Mouse (Mus musculus) testis, adult 2 months (tissue): ENCODE measurements around the gene Sept12. TPM values are rescaled to one million over a fixed set of nuclear protein-coding genes. Genes with fewer than 3 reads are reported as not detected.
A peak's percentile ranks its signal among the peaks of the same experiment; 100 is the strongest.

Experiments used
- H3K27ac ChIP-seq: fragments of 200-500 bp; 2 replicates; pipeline ENCODE4 v1.5.1; 2012; ENCODE audit warnings: low read depth, low read length; ENCODE audit not compliant: control insufficient read depth, insufficient read depth
- H3K27me3 ChIP-seq: fragments of 200-500 bp; 2 replicates; pipeline ENCODE4 v1.6.1; 2012; ENCODE audit warnings: mild to moderate bottlenecking, low read length, moderate library complexity; ENCODE audit not compliant: control insufficient read depth, insufficient read depth
- H3K36me3 ChIP-seq: fragments of 200-500 bp; 2 replicates; pipeline ENCODE4 v1.6.1; 2012; ENCODE audit warnings: mild to moderate bottlenecking, low read length; ENCODE audit not compliant: control insufficient read depth, insufficient read depth
- H3K4me1 ChIP-seq: fragments of 200-500 bp; 2 replicates; pipeline ENCODE4 v1.6.1; 2012; ENCODE audit warnings: low read length; ENCODE audit not compliant: control insufficient read depth, insufficient read depth
- H3K4me3 ChIP-seq: fragments of 200-500 bp; 2 replicates; pipeline ENCODE4 v1.5.1; 2012; ENCODE audit warnings: low read depth, mild to moderate bottlenecking, low read length, moderate library complexity, mixed read lengths; ENCODE audit not compliant: control insufficient read depth
- CTCF ChIP-seq: fragments of 200-500 bp; IDR thresholded peaks from 2 replicates; pipeline ENCODE4 v1.5.1; 2012; ENCODE audit warnings: low read depth, mild to moderate bottlenecking, inconsistent platforms, low read length, moderate library complexity; ENCODE audit not compliant: control insufficient read depth, insufficient read depth, insufficient replicate concordance
- POLR2A ChIP-seq: fragments of 200-500 bp; IDR thresholded peaks from 2 replicates; pipeline ENCODE4 v1.6.1; 2012; ENCODE audit warnings: low read depth, mild to moderate bottlenecking, inconsistent platforms, low read length, moderate library complexity; ENCODE audit not compliant: control insufficient read depth
- polyA plus RNA-seq: library from polyadenylated mRNA; depleted of rRNA; stranded (reverse); fragments of >200 nt; gene quantifications from 2 replicates; pipeline ENCODE4 v1.2.3, GENCODE M21; 2012

Gene Sept12
- polyA plus RNA-seq, 1 experiment, result 558 TPM

GRCm38 (mm10) chr16:5013054-5013838, 15.6 kb upstream of the Sept12 start, which contains the start of gene Rogdi:
Rogdi (minus strand) TSS chr16:5013553.
- Histone ChIP-seq H3K27ac (peak within 1 kb of the TSS; percentile 82), H3K4me3 (peak within 1 kb of the TSS; percentile 98), H3K4me1 (peaks cover 5% of the 10 kb centered on the region), H3K36me3 (peaks cover 3% of the 10 kb centered on the region), H3K27me3 (no peaks in the 10 kb centered on the region)
- TF ChIP-seq CTCF (no peak), POLR2A (peak; percentile 80)

- Histone ChIP-seq H3K27ac (peak overlapping the region; percentile 82), H3K4me1 (peaks cover 13% of the 10 kb centered on the region), H3K27me3 (no peaks in the 10 kb centered on the region), H3K36me3 (peaks cover 3% of the 10 kb centered on the region), H3K4me3 (peak overlapping the region; percentile 98)
- no peak for TF ChIP-seq POLR2A
- TF ChIP-seq CTCF, result no peak
Measured at GRCm38 (mm10) chr16:5012036-5013005, 14.7 kb upstream of the Sept12 start.

GRCm38 (mm10) chr16:5011285-5011684, 13.6 kb upstream of the Sept12 start:
- Histone ChIP-seq H3K4me3 (peak overlapping the region; percentile 98), H3K27ac (no peak overlapping the region), H3K4me1 (peaks cover 17% of the 10 kb centered on the region), H3K36me3 (no peaks in the 10 kb centered on the region; the same call in 1 of the 2 replicates), H3K27me3 (no peaks in the 10 kb centered on the region)
- TF ChIP-seq POLR2A (no peak), CTCF (no peak)

- Histone ChIP-seq H3K4me3 (peak overlapping the region; percentile 98), H3K4me1 (peaks cover 17% of the 10 kb centered on the region), H3K27ac (no peak overlapping the region), H3K27me3 (no peaks in the 10 kb centered on the region), H3K36me3 (no peaks in the 10 kb centered on the region)
- TF ChIP-seq CTCF, result no peak
- TF ChIP-seq POLR2A, result peak; percentile 10; the same call in 1 of the 2 replicates
Measured at GRCm38 (mm10) chr16:5010371-5010935, 12.8 kb upstream of the Sept12 start.

- no peak overlapping the region; the same call in 1 of the 2 replicates for H3K4me3 ChIP-seq
- H3K27ac ChIP-seq, result no peak overlapping the region
- TF ChIP-seq POLR2A, result no peak
- TF ChIP-seq CTCF, result no peak
- H3K36me3 ChIP-seq, result no peaks in the 10 kb centered on the region
- H3K4me1 ChIP-seq, result peaks cover 17% of the 10 kb centered on the region
- H3K27me3 ChIP-seq, result no peaks in the 10 kb centered on the region
Measured at GRCm38 (mm10) chr16:5008076-5008475, 10.4 kb upstream of the Sept12 start.

GRCm38 (mm10) chr16:5007492-5007891, 9.8 kb upstream of the Sept12 start:
- H3K4me3 ChIP-seq, result no peak overlapping the region
- peak overlapping the region; percentile 22; the same call in 1 of the 2 replicates for H3K27ac ChIP-seq

GRCm38 (mm10) chr16:5007067-5007466, 9.4 kb upstream of the Sept12 start, which contains the start of gene Smim22:
Smim22 (plus strand) TSS chr16:5007288.
- Histone ChIP-seq H3K27me3 (no peaks in the 10 kb centered on the region), H3K4me1 (peaks cover 12% of the 10 kb centered on the region; the same call in 1 of the 2 replicates), H3K4me3 (no peak within 1 kb of the TSS; the same call in 1 of the 2 replicates), H3K36me3 (no peaks in the 10 kb centered on the region), H3K27ac (peak within 1 kb of the TSS; percentile 22; the same call in 1 of the 2 replicates)
- TF ChIP-seq CTCF (no peak), POLR2A (no peak)

More at GRCm38 (mm10) chr16:5007492-5007891, 9.8 kb upstream of the Sept12 start:
- Histone ChIP-seq H3K4me1 (peaks cover 16% of the 10 kb centered on the region), H3K36me3 (no peaks in the 10 kb centered on the region), H3K27me3 (no peaks in the 10 kb centered on the region)
- TF ChIP-seq POLR2A (no peak), CTCF (no peak)
